Mouse (Mus musculus): ENCODE data around the gene Gzmn.

DNA sequence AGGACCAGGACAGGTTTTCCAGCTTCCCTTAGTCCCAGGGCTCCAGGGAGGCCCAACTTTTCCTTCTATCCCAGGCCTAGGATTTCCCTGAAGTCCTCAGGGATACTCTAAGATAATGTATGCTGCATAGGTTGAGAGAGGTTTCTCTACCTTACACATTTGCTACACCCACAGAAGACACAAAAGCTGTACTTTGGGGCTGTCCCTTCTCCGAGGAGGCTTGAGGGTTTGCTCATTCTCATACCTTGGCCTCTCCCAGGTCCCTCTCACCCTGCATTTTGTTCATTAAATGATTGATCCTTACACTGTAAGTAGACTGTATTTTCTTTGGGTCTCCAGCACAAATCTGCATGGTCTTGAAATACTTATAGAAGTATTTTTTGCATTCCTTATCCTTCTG lies 31.2 kb upstream of the Gzmn start:
- TF ChIP-seq CTCF (conservative IDR thresholded peaks at IDR 0.05; ENCODE audit: low read length) = no peak
- TF ChIP-seq POU5F1 (IDR thresholded peaks at IDR 0.05; ENCODE audit: borderline replicate concordance, low read length) = no peak
- TF ChIP-seq NANOG (IDR thresholded peaks at IDR 0.05; ENCODE audit: borderline replicate concordance, low read length) = no peak

Measured in E14TG2a.4 (cell line).